Mouse (Mus musculus): ENCODE results near the gene Asic4.

Gene Asic4

DNA sequence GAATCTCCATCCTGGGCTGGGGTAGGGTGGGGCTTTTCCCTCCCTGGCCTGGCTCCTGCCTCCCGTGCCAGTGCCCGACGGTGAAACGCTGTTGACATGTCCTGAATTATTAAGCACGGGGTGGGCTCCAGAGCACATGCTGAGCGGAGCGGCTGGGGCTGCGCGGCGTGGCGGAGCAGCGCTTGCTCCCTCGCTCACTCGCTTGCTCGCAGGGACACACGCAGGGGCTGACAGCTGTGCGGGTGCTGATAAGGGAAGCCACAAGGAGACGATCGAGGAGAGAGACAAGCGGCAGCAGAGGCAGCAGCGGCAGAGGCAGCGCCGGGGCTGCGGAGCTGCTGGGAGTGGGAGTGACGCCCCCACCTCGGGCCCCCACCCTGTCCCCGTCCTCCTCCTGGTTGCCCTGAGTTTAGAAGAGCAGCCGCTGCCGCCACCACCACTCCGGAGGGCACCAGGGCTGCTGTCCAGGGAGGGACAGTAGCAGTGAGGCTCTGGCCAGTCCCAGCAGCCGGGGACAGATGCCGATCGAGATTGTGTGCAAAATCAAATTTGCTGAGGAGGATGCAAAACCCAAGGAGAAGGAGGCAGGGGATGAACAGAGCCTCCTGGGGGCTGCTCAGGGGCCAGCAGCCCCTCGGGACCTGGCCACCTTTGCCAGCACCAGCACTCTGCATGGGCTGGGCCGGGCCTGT is at the start of gene Asic4:
TSS of gene Asic4 (plus strand) at position 123 of the 692 bp plus-strand sequence.
- DNase-seq (ENCODE audit: low spot score in 2 of 2), result no peak

DNA sequence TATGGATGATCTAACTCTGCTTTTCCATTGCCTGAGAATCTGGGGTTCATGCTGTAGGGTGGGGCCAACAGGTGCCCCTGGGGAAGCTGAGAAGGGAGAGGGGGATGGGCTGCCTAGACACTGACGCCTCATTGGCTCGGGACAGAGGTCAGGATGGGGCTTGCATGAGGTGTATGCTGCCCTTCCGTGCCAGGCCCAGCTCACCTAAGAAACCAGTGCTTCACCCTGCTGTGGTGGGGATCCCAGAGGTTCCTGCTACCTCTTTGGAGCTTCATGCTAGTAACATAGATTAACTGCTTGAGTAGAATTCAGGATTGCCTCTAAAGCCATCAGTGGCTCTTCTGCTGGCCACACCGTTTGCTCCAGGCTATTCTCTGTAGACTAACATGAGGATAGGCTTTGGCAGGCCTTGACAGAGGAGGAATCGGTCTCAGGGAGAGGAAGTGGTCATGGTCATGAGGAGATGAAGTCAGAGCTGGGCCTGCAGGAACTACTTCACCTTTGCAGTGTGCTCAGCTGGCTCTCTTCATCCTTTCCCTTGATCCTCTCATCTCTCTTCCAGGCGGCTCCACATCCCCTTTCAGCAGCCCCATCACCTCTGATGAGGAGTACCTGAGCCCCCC is 49.6 kb upstream of the Asic4 start:
- DNase-seq (ENCODE audit: low spot score in 2 of 2), result no peak

DNA sequence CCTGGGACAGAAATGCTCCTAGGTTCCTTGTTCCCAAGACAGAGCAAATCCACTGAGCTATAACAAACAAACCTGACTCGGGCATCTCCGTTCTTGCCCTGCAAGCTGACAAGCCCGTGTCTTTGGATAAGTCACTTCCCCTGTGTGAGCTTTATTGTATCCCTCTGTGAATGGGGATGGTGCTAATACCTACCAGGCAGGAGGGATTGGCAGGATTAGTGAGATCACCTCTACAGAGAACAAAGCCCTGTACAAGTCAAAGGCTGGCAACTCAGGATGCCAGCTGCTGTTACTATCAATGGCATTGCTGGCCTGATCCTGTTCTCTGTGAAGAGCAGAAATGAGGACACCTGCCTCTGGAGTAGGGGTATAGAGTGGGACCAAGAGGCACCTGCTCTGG is 44.7 kb upstream of the Asic4 start:
- DNase-seq (ENCODE audit: low spot score in 2 of 2), result no peak

DNA sequence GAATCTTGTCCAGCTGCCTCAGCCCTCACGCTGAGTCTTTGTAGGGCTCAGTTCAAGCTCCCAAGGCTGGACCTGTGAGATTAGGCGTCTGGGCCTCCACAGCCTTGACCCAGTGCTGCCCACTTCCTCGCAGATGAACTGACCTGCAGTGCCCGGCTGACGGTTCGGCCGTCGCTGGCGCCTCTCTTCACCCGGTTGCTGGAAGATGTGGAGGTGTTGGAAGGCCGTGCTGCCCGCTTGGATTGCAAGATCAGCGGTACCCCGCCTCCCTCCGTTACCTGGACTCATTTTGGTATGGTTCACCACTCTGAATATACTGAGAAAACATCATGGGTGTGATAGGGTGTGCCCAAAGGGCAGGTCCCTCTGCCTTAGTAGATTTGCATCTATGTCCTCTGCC is 44.1 kb upstream of the Asic4 start:
- no peak for DNase-seq (ENCODE audit: low spot score in 2 of 2)

DNA sequence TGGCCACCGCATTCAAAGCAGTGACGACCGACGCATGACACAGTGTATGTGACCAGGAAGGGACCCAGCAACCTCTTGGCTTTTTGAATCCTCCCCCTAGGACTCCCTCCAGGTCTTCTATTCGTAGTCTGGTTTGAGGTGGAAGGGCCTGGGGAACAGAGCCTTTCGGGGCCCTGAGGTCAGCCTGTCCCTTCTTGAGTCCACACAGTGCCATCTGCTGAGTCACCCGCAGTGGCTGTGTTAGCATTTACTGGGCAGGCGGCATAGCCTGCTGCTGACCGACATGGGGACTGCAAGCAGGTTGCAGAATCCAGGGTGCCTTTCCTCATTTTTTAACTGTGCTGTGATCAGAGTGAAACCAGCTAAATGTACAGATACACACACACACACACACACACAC is 43.2 kb upstream of the Asic4 start:
- DNase-seq (ENCODE audit: low spot score in 2 of 2), result no peak

DNA sequence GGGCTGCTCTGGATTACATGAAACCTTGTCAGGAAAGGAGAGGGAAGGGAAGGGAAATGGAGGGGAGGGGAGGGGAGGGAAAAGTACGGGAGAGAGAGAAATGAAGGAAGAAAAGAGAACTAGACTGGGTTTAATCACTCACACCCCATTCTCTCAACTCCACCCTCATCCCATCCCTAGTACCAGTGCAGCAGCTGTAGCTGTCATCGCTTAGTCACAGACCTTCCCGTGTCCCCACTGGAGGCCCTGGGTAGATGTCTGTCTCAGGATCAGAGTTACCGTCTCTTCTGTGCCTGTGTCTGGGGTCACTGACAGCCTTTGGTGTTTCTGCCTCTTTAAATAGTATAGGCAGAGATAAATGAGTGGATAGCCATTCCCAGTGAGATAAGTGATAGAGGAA is 42.0 kb upstream of the Asic4 start:
- no peak for DNase-seq (ENCODE audit: low spot score in 2 of 2)

DNA sequence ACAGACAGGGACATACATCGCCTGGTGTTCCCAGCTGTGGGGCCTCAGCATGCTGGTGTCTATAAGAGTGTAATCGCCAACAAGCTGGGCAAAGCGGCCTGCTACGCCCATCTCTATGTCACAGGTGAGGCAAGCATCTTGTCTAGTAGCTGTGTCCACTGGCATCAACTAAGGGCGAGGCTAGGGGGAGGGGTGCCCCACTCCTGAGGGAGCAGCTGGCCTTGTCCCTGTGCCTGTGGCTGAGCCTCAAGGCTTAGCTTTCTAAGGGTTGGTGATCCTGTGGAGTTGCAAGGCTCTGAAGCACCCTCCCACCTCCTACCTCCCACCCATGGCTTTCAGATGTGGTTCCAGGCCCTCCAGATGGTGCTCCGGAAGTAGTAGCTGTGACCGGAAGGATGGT is 40.3 kb upstream of the Asic4 start:
- no peak for DNase-seq (ENCODE audit: low spot score in 2 of 2)

DNA sequence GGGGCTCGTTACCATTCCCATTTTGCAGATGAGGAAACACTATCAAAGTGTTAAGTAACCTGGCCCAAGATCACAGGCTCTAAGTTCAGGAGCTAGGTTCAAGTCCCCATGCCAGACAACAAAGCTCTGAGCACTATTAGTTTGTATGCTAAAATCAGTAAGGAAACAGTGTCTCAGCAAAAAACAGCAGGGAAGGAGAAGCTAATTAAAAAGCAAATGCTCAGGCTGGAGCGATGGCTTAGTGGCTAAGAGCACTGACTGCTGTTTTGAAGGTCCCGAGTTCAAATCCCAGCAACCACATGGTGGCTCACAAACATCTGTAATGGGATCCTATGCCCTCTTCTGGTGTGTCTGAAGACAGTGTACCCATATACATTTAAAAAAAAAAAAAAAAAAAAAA is 38.0 kb upstream of the Asic4 start:
- DNase-seq (ENCODE audit: low spot score in 2 of 2), result no peak

DNA sequence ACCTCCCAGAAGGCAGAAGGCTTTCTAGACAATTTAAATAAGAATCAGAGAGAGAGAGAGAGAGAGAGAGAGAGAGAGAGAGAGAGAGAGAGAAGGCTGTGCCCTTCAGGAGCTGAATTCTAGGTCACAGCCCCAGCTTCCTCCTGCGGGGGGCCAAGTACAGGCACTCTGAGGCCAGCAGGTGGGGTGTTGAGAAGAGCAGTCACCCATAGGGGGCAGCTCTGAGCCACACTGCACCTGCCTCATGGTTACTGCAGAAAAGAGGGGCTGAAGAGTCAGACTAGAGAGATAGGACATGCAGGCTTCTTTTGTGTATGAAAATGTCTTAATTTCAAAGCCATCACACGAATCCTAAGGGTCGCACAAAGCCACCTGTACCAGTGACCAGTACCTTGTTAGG is 36.5 kb upstream of the Asic4 start:
- no peak for DNase-seq (ENCODE audit: low spot score in 2 of 2)

DNA sequence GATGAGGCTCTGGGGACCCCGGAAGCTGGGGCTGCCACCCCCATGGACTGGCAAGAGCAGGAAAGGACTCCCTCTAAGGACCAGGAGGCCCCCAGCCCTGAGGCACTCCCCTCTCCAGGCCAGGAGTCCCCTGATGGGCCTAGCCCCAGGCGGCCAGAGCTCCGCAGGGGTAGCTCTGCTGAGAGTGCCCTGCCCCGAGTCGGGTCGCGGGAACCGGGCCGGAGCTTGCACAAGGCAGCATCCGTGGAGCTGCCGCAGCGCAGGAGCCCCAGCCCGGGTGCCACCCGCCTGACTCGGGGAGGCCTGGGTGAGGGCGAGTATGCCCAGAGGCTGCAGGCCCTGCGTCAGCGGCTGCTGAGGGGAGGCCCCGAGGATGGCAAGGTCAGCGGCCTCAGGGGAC is 28.4 kb upstream of the Asic4 start:
- no peak for DNase-seq (ENCODE audit: low spot score in 2 of 2)

DNA sequence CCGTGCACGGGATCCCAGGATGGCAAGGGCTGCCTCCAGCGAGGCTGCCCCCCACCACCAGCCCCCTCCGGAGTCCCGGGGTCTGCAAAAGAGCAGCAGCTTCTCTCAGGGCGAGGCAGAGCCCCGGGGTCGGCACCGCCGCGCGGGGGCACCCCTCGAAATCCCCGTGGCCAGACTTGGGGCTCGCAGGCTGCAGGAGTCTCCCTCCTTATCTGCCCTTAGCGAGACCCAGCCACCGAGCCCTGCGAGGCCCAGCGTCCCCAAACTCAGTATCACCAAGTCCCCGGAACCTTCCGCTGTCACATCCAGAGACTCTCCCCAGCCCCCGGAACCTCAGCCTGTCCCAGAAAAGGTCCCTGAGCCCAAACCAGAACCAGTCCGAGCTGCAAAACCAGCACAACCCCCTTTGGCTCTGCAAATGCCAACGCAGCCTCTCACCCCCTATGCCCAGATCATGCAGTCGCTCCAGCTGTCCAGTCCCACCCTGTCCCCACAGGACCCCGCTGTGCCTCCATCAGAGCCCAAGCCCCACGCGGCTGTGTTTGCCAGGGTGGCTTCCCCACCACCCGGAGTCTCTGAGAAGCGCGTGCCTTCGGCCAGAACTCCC is 27.9 kb upstream of the Asic4 start:
- DNase-seq (ENCODE audit: low spot score in 2 of 2), result no peak

DNA sequence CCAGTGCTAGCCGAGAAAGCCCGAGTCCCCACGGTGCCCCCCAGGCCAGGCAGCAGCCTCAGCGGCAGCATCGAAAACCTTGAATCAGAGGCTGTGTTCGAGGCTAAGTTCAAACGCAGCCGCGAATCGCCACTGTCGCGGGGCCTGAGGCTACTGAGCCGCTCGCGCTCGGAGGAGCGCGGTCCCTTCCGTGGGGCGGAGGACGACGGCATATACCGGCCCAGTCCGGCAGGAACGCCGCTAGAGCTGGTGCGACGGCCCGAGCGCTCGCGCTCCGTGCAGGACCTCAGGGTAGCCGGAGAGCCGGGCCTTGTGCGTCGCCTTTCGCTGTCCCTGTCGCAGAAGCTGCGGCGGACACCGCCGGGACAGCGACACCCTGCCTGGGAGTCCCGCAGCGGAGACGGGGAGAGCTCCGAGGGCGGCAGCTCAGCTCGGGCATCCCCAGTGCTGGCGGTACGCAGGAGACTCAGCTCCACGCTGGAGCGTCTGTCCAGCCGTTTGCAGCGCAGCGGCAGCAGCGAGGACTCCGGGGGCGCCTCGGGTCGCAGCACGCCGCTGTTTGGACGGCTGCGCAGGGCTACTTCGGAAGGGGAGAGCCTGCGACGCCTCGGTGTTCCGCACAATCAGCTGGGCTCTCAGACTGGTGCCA is 27.3 kb upstream of the Asic4 start:
- DNase-seq (ENCODE audit: low spot score in 2 of 2), result no peak

DNA sequence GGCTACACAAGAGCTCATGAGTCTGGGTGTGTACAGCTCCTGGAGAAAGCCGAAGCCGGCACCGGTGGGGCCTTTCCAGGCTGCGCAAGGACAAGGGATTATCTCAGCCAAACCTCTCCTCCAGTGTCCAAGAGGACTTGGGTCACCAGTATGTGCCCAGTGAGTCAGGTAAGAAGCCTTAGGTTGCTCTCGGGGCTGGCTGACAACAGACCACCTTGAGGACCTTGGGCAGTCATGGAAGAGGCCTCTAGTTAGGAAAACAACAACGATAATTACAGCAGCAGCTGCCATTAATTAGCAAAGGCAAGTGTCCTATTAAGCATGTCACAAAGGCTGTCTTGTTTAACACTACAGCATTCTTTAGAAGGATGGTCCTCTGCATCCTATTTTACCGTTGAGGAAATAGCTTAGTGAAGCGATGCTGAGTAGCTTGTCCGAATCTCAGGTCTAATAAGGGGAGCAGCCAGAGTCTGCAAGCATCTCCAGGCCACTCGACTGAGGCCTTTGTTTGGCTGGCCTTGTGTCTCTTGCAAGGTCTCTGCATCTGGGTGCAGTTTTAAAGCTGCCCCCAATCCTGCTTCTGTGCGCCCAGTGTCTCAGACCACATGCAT is 26.4 kb upstream of the Asic4 start:
- DNase-seq (ENCODE audit: low spot score in 2 of 2), result no peak

DNA sequence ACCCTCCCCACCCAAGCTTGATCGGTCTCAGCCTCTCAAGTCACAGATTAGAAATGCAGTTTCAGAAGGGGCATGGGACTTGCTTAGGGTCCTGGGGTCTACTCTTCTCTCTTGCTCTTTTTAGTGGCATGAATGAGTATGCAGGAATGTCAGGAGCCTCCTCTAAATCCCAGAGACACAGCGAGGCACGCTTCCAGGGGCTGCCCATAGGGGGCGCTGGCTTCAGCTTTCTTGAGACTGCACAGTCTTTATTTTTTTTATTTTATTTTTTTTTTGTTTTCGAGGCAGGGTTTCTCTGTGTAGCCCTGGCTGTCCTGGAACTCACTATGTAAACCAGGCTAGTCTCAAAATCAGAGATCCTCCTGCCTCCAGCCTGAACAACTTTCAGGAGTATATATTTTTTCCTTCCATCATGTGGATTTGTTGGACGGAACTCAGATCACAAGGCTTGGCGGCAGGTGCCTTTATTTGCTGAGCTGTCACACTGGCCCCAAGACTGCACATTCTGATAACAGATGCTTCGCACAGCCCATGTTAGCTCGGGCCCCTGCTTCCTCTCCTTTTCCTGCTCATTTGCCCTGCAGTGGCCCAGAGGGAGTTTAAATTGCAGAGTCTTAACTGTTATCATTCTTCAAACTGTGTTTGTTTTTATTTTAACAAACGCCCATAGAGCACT is 24.3 kb upstream of the Asic4 start:
- no peak for DNase-seq (ENCODE audit: low spot score in 2 of 2)

DNA sequence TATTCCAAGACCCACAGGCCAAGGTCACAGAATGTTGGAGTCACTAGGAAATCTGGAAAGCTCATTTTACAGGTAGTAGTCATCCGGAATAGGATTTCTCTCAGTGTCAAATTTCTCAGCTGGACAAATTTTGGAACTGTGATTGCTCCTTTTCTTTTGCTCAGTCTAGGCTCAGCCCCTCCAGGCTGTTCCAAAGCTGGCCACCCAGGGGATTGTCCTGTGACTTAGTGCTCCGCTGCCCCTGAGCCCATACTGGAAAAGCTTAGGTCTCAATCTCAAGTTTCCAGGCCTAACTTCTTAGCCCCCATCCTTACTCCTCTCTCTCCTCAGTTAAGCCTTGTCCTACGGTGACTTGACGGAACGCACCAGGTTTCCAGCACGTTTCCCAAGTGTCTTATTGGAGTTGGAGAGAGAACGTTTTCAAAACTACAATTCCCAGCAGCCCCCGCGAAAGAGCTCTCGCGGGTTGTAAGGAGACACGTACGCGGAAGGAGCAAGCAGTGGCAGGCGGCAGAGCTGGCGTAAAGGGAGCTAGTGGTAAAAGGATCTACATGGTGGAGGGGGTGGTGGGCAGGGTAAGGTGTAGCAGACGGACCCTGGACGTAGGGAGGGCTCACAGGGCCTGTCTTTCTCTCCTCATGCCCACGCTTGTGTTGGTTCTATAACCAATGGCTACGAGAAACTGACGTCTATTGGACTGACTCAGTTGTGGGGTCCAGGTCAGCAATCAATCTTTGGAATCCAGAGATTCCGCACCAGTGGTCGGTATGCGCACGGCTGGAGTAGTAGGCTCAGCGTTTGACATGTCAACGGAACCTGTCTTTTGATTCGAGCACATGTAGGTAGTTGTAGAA is 14.5 kb upstream of the Asic4 start, which contains the start of gene Gmppa:
TSS of gene Gmppa (plus strand) at position 456 of the 854 bp plus-strand sequence.
- DNase-seq (ENCODE audit: low spot score in 2 of 2), result peak; percentile 66 to 74

DNA sequence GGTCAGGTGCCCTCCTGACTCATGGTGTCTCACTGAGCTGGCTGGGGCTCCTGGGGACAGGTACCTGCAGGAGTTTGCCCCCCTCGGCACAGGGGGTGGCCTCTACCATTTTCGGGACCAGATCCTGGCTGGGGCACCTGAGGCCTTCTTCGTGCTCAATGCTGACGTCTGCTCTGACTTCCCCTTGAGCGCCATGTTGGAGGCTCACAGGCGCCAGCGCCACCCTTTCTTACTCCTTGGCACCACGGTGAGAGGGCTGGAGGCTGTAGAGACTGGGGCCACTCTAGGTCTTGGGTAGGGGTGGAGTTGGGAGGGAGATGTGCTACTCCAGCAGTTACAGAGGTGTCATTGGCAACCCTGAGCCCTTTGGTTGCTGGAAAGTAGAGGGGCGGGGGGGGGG is 11.5 kb upstream of the Asic4 start:
- DNase-seq (ENCODE audit: low spot score in 2 of 2), result no peak

DNA sequence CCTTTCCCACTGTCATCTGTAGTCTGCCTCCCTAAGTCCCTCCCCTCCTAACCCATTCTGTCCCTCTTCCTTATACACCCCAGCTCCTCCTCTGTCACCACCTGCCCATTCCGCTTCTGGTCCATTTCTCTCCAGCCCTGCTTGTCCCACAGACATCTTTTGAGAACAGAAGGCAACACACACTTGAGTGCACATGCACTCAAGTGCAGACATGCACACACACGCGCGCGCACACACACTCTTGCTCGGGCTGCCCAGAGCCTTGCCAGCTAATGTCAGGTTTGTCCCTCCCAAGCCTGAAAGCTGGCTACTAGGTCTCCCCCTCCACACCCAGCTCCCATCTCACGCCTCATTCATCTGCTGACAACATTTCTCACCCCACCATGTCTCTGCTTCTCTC is 9.6 kb upstream of the Asic4 start:
- DNase-seq (ENCODE audit: low spot score in 2 of 2), result no peak

DNA sequence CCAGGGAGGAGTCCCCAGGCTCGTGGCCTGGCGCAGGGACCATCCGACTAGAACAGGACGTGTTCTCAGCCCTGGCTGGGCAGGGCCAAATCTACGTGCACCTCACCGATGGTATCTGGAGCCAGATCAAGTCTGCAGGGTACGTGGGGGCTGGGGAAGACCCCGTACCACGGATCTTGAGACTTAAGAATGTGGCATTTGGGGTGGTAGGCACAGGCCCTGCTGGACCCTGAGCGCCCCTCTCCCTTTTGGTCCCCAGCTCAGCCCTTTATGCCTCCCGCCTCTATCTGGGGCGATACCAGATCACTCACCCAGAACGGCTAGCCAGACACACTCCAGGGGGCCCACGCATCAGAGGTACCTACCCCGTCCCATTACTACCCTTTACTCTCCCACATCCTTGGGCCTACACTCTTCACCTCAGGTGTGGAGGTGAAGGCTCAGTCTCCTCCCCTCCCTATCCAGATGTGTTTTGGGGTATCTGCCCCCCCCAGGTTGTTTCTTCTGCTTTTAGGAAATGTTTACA is 8.7 kb upstream of the Asic4 start:
- no peak for DNase-seq (ENCODE audit: low spot score in 2 of 2)

DNA sequence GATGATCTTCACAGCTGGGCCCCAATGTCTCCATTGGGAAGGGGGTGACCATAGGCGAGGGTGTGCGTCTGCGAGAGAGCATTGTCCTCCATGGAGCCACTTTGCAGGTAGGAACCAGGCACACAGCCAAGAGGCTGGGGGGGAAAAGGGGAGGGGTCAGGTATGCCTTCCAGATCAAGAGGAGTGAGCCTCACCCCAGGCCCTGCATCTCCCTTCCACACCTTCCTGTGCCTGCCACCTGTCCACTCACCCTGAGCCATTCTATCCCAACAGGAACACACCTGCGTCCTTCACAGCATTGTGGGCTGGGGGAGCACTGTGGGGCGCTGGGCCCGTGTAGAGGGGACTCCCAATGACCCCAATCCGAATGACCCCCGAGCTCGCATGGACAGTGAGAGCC is 8.1 kb upstream of the Asic4 start:
- no peak for DNase-seq (ENCODE audit: low spot score in 2 of 2)

DNA sequence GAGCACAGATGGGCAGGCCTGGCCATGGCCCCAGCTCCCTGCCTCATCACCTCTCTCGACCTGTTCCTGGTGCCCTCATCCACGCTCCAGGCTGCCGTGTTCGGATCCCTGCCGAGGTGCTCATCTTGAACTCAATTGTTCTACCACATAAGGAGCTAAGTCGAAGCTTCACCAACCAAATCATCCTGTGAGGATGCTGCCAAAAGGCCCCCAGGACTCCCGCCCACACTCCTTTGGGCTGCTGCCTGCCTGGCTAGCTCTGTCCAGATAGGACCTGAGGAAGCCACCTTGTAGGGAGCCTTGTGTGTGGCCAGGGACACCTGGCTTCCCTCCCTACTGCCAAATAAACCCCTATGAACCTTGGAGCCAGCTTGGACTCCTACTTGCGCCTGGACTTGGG is 7.4 kb upstream of the Asic4 start:
- DNase-seq (ENCODE audit: low spot score in 2 of 2), result no peak
